14 mouse cellular contexts compared by ENCODE assay signal in the genomic region with DNA sequence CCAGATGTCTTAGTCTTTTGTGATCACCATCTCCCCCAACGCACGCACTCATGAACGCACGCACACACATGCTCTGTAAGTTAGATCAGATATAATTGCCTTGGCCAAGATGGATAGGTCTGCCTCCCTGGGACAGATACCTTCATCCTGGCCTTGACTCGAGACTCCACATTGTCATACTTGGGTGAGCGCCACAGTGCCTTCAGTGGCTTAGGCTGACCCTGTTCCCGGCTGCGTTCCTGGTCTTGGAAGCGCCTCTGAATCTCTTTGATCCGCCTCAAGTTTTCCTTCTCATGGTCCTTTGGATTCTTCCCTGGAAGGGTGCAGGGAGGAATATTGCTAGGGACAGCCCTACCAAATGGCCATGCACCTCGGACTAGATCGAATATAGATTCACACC. TPM values are rescaled to one million over a fixed set of nuclear protein-coding genes. Genes with fewer than 3 reads are reported as not detected.
DNase-seq lines count a peak whose midpoint lies in the region; ATAC-seq and TF ChIP-seq lines count a peak whose summit lies in the region.
"Had no signal": no experiment of that assay in that cellular context is flagged by ENCODE, and none has a peak within 500 bp of the region (broad histone marks: within the 10 kb centered on the region; RNA-seq: fewer than 3 reads in every experiment).

No protein-coding gene starts in this region.

- H3K4me3 ChIP-seq in heart, embryonic 13.5 days: no peak overlapping the region
- no peak overlapping the region for H3K4me3 ChIP-seq in stomach, embryonic 14.5 days (ENCODE audit: low read depth, low read length)
- H3K4me3 ChIP-seq in stomach, postnatal 0 days (ENCODE audit: low read depth, low read length): no peak overlapping the region
- H3K4me3 ChIP-seq in hindbrain, embryonic 15.5 days: peak overlapping the region; percentile 77; the same call in 1 of the 2 replicates
- H3K4me3 ChIP-seq in stomach, embryonic 15.5 days (replicated peaks): no peak overlapping the region
- no peak overlapping the region for H3K4me3 ChIP-seq in lung, postnatal 0 days (ENCODE audit: low read depth, low read length)
- H3K4me3 ChIP-seq in lung, adult 2 months (replicated peaks; ENCODE audit: extremely low read depth, low read depth, low read length): no peak overlapping the region

- TF ChIP-seq CTCF in stomach, postnatal 0 days (IDR thresholded peaks at IDR 0.05; ENCODE audit: low read depth): no peak
- TF ChIP-seq CTCF in lung, postnatal 0 days (IDR thresholded peaks at IDR 0.05): no peak
- no peak for TF ChIP-seq CTCF in lung, adult 2 months (IDR thresholded peaks at IDR 0.05; ENCODE audit: insufficient read depth, low read length)

- H3K9me3 ChIP-seq in heart, embryonic 13.5 days: no peaks in the 10 kb centered on the region
- H3K9me3 ChIP-seq in stomach, embryonic 14.5 days (ENCODE audit: control insufficient read depth, low read depth, low read length): no peaks in the 10 kb centered on the region
- no peaks in the 10 kb centered on the region for H3K9me3 ChIP-seq in stomach, postnatal 0 days (ENCODE audit: control insufficient read depth, low read length)
- no peaks in the 10 kb centered on the region for H3K9me3 ChIP-seq in hindbrain, embryonic 15.5 days
- no peaks in the 10 kb centered on the region for H3K9me3 ChIP-seq in stomach, embryonic 15.5 days
- no peaks in the 10 kb centered on the region for H3K9me3 ChIP-seq in lung, postnatal 0 days (ENCODE audit: low read length)

- TF ChIP-seq POLR2A in lung, adult 2 months (IDR thresholded peaks at IDR 0.05; ENCODE audit: borderline replicate concordance, extremely low read depth, low read depth, low read length): no peak

- H3K9ac ChIP-seq in heart, embryonic 13.5 days: peak overlapping the region; percentile 88; the same call in 1 of the 2 replicates
- no peak overlapping the region for H3K9ac ChIP-seq in stomach, embryonic 14.5 days (replicated peaks; ENCODE audit: low read depth, low read length)
- no peak overlapping the region for H3K9ac ChIP-seq in stomach, postnatal 0 days (ENCODE audit: low read length)
- H3K9ac ChIP-seq in hindbrain, embryonic 15.5 days: no peak overlapping the region
- no peak overlapping the region for H3K9ac ChIP-seq in stomach, embryonic 15.5 days
- H3K9ac ChIP-seq in lung, postnatal 0 days (replicated peaks; ENCODE audit: low read depth): no peak overlapping the region

- H3K4me1 ChIP-seq in heart, embryonic 13.5 days: peaks cover 24% of the 10 kb centered on the region
- H3K4me1 ChIP-seq in stomach, embryonic 14.5 days (ENCODE audit: control insufficient read depth, insufficient read depth, low read length): peaks cover 11% of the 10 kb centered on the region
- peaks cover 3% of the 10 kb centered on the region; the same call in 1 of the 2 replicates for H3K4me1 ChIP-seq in stomach, postnatal 0 days (replicated peaks; ENCODE audit: control insufficient read depth, insufficient read depth)
- peaks cover 36% of the 10 kb centered on the region for H3K4me1 ChIP-seq in hindbrain, embryonic 15.5 days (replicated peaks)
- H3K4me1 ChIP-seq in stomach, embryonic 15.5 days: peaks cover 12% of the 10 kb centered on the region
- peaks cover 8% of the 10 kb centered on the region; the same call in 1 of the 2 replicates for H3K4me1 ChIP-seq in lung, postnatal 0 days (ENCODE audit: insufficient read depth, low read depth, low read length)
- peaks cover 6% of the 10 kb centered on the region; the same call in 1 of the 2 replicates for H3K4me1 ChIP-seq in lung, adult 2 months (ENCODE audit: control insufficient read depth, insufficient read depth, low read length)

- 82% methylated on average over 12 of the region's 12 CpGs for WGBS in heart, embryonic 13.5 days
- 83% methylated on average over 12 of the region's 12 CpGs for WGBS in stomach, embryonic 14.5 days
- WGBS in stomach, postnatal 0 days: 81% methylated on average over 12 of the region's 12 CpGs
- 75% methylated on average over 12 of the region's 12 CpGs for WGBS in hindbrain, embryonic 15.5 days
- 81% methylated on average over 12 of the region's 12 CpGs for WGBS in stomach, embryonic 15.5 days
- WGBS in lung, postnatal 0 days: 76% methylated on average over 12 of the region's 12 CpGs
- WGBS in lung, adult 2 months: 84% methylated on average over 12 of the region's 12 CpGs

- H3K27ac ChIP-seq in heart, embryonic 13.5 days (replicated peaks): no peak overlapping the region
- no peak overlapping the region for H3K27ac ChIP-seq in stomach, embryonic 14.5 days (ENCODE audit: low read length)
- no peak overlapping the region for H3K27ac ChIP-seq in stomach, postnatal 0 days (replicated peaks)
- no peak overlapping the region for H3K27ac ChIP-seq in hindbrain, embryonic 15.5 days (replicated peaks)
- no peak overlapping the region for H3K27ac ChIP-seq in stomach, embryonic 15.5 days
- no peak overlapping the region for H3K27ac ChIP-seq in lung, postnatal 0 days (ENCODE audit: low read length)
- H3K27ac ChIP-seq: layer of hippocampus, adult 2 months had no signal

- no peaks in the 10 kb centered on the region for H3K27me3 ChIP-seq in heart, embryonic 13.5 days (replicated peaks)
- H3K27me3 ChIP-seq in stomach, embryonic 14.5 days (ENCODE audit: control insufficient read depth, insufficient read depth, low read length): no peaks in the 10 kb centered on the region
- H3K27me3 ChIP-seq in stomach, postnatal 0 days (ENCODE audit: control insufficient read depth, insufficient read depth, low read length): no peaks in the 10 kb centered on the region
- no peaks in the 10 kb centered on the region for H3K27me3 ChIP-seq in hindbrain, embryonic 15.5 days
- H3K27me3 ChIP-seq in stomach, embryonic 15.5 days (replicated peaks): no peaks in the 10 kb centered on the region
- no peaks in the 10 kb centered on the region for H3K27me3 ChIP-seq in lung, postnatal 0 days (replicated peaks; ENCODE audit: insufficient read depth, low read length)

- intact Hi-C loops in heart, postnatal 36 days (cut with DNase I): no loop called here

- H3K36me3 ChIP-seq in heart, embryonic 13.5 days: peaks cover 18% of the 10 kb centered on the region
- peaks cover 5% of the 10 kb centered on the region for H3K36me3 ChIP-seq in stomach, embryonic 14.5 days (ENCODE audit: control insufficient read depth, insufficient read depth, low read length)
- H3K36me3 ChIP-seq in stomach, postnatal 0 days (ENCODE audit: control insufficient read depth, insufficient read depth, low read length): peaks cover 8% of the 10 kb centered on the region
- H3K36me3 ChIP-seq in hindbrain, embryonic 15.5 days: peaks cover 10% of the 10 kb centered on the region
- H3K36me3 ChIP-seq in stomach, embryonic 15.5 days: 0 out of 2 replicates have a peak, but pooled peaks cover 10% of the 10 kb centered on the region
- 0 out of 2 replicates have a peak, but pooled peaks cover 7% of the 10 kb centered on the region for H3K36me3 ChIP-seq in lung, postnatal 0 days (ENCODE audit: insufficient read depth, low read length)

- no peak for ATAC-seq in heart, embryonic 13.5 days (ENCODE audit: extremely low read depth, insufficient number of reproducible peaks, low FRiP score, low TSS enrichment)
- ATAC-seq in stomach, embryonic 14.5 days (ENCODE audit: insufficient number of reproducible peaks, insufficient read depth, low FRiP score, low read depth): no peak
- no peak for ATAC-seq in stomach, postnatal 0 days (ENCODE audit: low FRiP score, low TSS enrichment)
- no peak for ATAC-seq in hindbrain, embryonic 15.5 days (ENCODE audit: low FRiP score, low read depth)
- ATAC-seq in stomach, embryonic 15.5 days (ENCODE audit: insufficient read depth, low FRiP score, low read depth): no peak
- ATAC-seq in lung, postnatal 0 days: no peak

- peak overlapping the region; percentile 99 for H3K4me2 ChIP-seq in heart, embryonic 13.5 days
- peak overlapping the region; percentile 94 for H3K4me2 ChIP-seq in stomach, embryonic 14.5 days (replicated peaks; ENCODE audit: low read depth, low read length)
- no peak overlapping the region for H3K4me2 ChIP-seq in stomach, postnatal 0 days (replicated peaks; ENCODE audit: low read depth)
- peak overlapping the region; percentile 98 for H3K4me2 ChIP-seq in hindbrain, embryonic 15.5 days
- 0 out of 2 replicates have a peak overlapping the region, but pooled peaks have one; percentile 95 for H3K4me2 ChIP-seq in stomach, embryonic 15.5 days
- no peak overlapping the region for H3K4me2 ChIP-seq in lung, postnatal 0 days (replicated peaks; ENCODE audit: low read depth, low read length)

- TF ChIP-seq EP300 in stomach, postnatal 0 days (optimal IDR thresholded peaks at IDR 0.05): no peak
- TF ChIP-seq EP300 in lung, postnatal 0 days (IDR thresholded peaks at IDR 0.05): no peak

- no peak for DNase-seq in heart, postnatal 36 days
- no peak for DNase-seq in stomach, postnatal 0 days (ENCODE audit: low spot score)
- no peak for DNase-seq in lung, postnatal 0 days (ENCODE audit: low spot score)
- DNase-seq in lung, adult 2 months: no peak
- DNase-seq: adrenal gland, postnatal 10 days; lung, postnatal 36 days; retina, postnatal 1 day; thymus, postnatal 14 days had no signal

RNA-seq across cellular contexts. Expression of a gene that starts 1.0 kb away (rescaled TPM):
- polyA plus RNA-seq in heart, embryonic 13.5 days (2015; fragmentation: Nextera tagmentation; extraction: Ambion mirVana): not detected in 2 replicates
- not detected for total RNA-seq in heart, postnatal 36 days (2021)
- polyA plus RNA-seq in stomach, embryonic 14.5 days (2014; fragmentation: Nextera tagmentation; extraction: Ambion mirVana): not detected in 2 replicates
- 0.08 and 0.13 TPM in 2 replicates for polyA plus RNA-seq in stomach, postnatal 0 days (2015; fragmentation: Nextera tagmentation; extraction: Ambion mirVana)
- 0.20 and 0.23 TPM in 2 replicates for polyA plus RNA-seq in hindbrain, embryonic 15.5 days (2015; fragmentation: Nextera tagmentation; extraction: Ambion mirVana)
- polyA plus RNA-seq in stomach, embryonic 15.5 days (2015; fragmentation: Nextera tagmentation; extraction: Ambion mirVana): 0.19 TPM in 1 of 2 replicates, not detected in the other
- not detected in 2 replicates for polyA plus RNA-seq in lung, postnatal 0 days (2015; fragmentation: Nextera tagmentation; extraction: Ambion mirVana)
- not detected in 2 replicates for polyA plus RNA-seq in lung, adult 2 months (2012; rRNA removed)
- total RNA-seq: adrenal gland, postnatal 10 days; granulocyte monocyte progenitor cell, adult 5-6 weeks had no signal

RNA-seq across cellular contexts. Expression of a gene that starts 1.6 kb away (rescaled TPM):
- 12.5 and 13.3 TPM in 2 replicates for polyA plus RNA-seq in heart, embryonic 13.5 days (2015; fragmentation: Nextera tagmentation; extraction: Ambion mirVana)
- total RNA-seq in heart, postnatal 36 days (2021): 1 to 10 TPM; 1.3 to 2.2 TPM
- polyA plus RNA-seq in stomach, embryonic 14.5 days (2014; fragmentation: Nextera tagmentation; extraction: Ambion mirVana): 22.5 and 26.5 TPM in 2 replicates
- polyA plus RNA-seq in stomach, postnatal 0 days (2015; fragmentation: Nextera tagmentation; extraction: Ambion mirVana): 5.4 and 5.8 TPM in 2 replicates
- polyA plus RNA-seq in hindbrain, embryonic 15.5 days (2015; fragmentation: Nextera tagmentation; extraction: Ambion mirVana): 15.7 and 16.6 TPM in 2 replicates
- 18.0 and 18.1 TPM in 2 replicates for polyA plus RNA-seq in stomach, embryonic 15.5 days (2015; fragmentation: Nextera tagmentation; extraction: Ambion mirVana)
- 8.2 and 8.7 TPM in 2 replicates for polyA plus RNA-seq in lung, postnatal 0 days (2015; fragmentation: Nextera tagmentation; extraction: Ambion mirVana)
- 9.6 and 9.9 TPM in 2 replicates for polyA plus RNA-seq in lung, adult 2 months (2012; rRNA removed)

RNA-seq across cellular contexts. Expression of a gene that starts 5.5 kb away (rescaled TPM):
- 11.6 and 11.9 TPM in 2 replicates for polyA plus RNA-seq in heart, embryonic 13.5 days (2015; fragmentation: Nextera tagmentation; extraction: Ambion mirVana)
- total RNA-seq in heart, postnatal 36 days (2021): 1 to 10 TPM; 7.7 to 8.5 TPM
- 15.9 and 18.0 TPM in 2 replicates for polyA plus RNA-seq in stomach, embryonic 14.5 days (2014; fragmentation: Nextera tagmentation; extraction: Ambion mirVana)
- 12.4 and 13.0 TPM in 2 replicates for polyA plus RNA-seq in stomach, postnatal 0 days (2015; fragmentation: Nextera tagmentation; extraction: Ambion mirVana)
- 55.1 and 57.1 TPM in 2 replicates for polyA plus RNA-seq in hindbrain, embryonic 15.5 days (2015; fragmentation: Nextera tagmentation; extraction: Ambion mirVana)
- polyA plus RNA-seq in stomach, embryonic 15.5 days (2015; fragmentation: Nextera tagmentation; extraction: Ambion mirVana): 14.9 and 15.0 TPM in 2 replicates
- polyA plus RNA-seq in lung, postnatal 0 days (2015; fragmentation: Nextera tagmentation; extraction: Ambion mirVana): 14.8 and 16.6 TPM in 2 replicates
- polyA plus RNA-seq in lung, adult 2 months (2012; rRNA removed): 14.1 and 14.5 TPM in 2 replicates

RNA-seq across cellular contexts. Expression of a gene that starts 5.5 kb away (rescaled TPM):
- polyA plus RNA-seq in heart, embryonic 13.5 days (2015; fragmentation: Nextera tagmentation; extraction: Ambion mirVana): 41.6 and 44.0 TPM in 2 replicates
- total RNA-seq in heart, postnatal 36 days (2021): 10 to 100 TPM; 11.7 to 12.3 TPM
- polyA plus RNA-seq in stomach, embryonic 14.5 days (2014; fragmentation: Nextera tagmentation; extraction: Ambion mirVana): 59.0 and 63.5 TPM in 2 replicates
- 26.7 and 30.7 TPM in 2 replicates for polyA plus RNA-seq in stomach, postnatal 0 days (2015; fragmentation: Nextera tagmentation; extraction: Ambion mirVana)
- 85.1 and 92.6 TPM in 2 replicates for polyA plus RNA-seq in hindbrain, embryonic 15.5 days (2015; fragmentation: Nextera tagmentation; extraction: Ambion mirVana)
- 45.0 and 52.8 TPM in 2 replicates for polyA plus RNA-seq in stomach, embryonic 15.5 days (2015; fragmentation: Nextera tagmentation; extraction: Ambion mirVana)
- polyA plus RNA-seq in lung, postnatal 0 days (2015; fragmentation: Nextera tagmentation; extraction: Ambion mirVana): 40.5 and 45.8 TPM in 2 replicates
- polyA plus RNA-seq in lung, adult 2 months (2012; rRNA removed): 33.8 and 37.8 TPM in 2 replicates

RNA-seq across cellular contexts. Expression of a gene that starts 20.4 kb away (rescaled TPM):
- 0.27 TPM in 2 replicates for polyA plus RNA-seq in heart, embryonic 13.5 days (2015; fragmentation: Nextera tagmentation; extraction: Ambion mirVana)
- total RNA-seq in heart, postnatal 36 days (2021): under 1 TPM; 0.27 to 0.31 TPM
- 1.0 and 1.1 TPM in 2 replicates for polyA plus RNA-seq in stomach, embryonic 14.5 days (2014; fragmentation: Nextera tagmentation; extraction: Ambion mirVana)
- 0.58 and 0.61 TPM in 2 replicates for polyA plus RNA-seq in stomach, postnatal 0 days (2015; fragmentation: Nextera tagmentation; extraction: Ambion mirVana)
- polyA plus RNA-seq in hindbrain, embryonic 15.5 days (2015; fragmentation: Nextera tagmentation; extraction: Ambion mirVana): 23.5 and 28.7 TPM in 2 replicates
- 1.2 and 1.4 TPM in 2 replicates for polyA plus RNA-seq in stomach, embryonic 15.5 days (2015; fragmentation: Nextera tagmentation; extraction: Ambion mirVana)
- polyA plus RNA-seq in lung, postnatal 0 days (2015; fragmentation: Nextera tagmentation; extraction: Ambion mirVana): 0.26 and 0.35 TPM in 2 replicates
- 3.8 and 4.9 TPM in 2 replicates for polyA plus RNA-seq in lung, adult 2 months (2012; rRNA removed)

Comparison
In these comparisons a context has a peak if more than half of its experiments do, and no peak if none do; other contexts are left out.
1. H3K4me2 ChIP-seq: peak in heart, embryonic 13.5 days (single experiment), stomach, embryonic 14.5 days (single experiment), hindbrain, embryonic 15.5 days (single experiment) and stomach, embryonic 15.5 days (single experiment); none in stomach, postnatal 0 days (single experiment) and lung, postnatal 0 days (single experiment).